Mouse (Mus musculus) G1E (cell line): ENCODE results near the gene Uchl3.

Experiments
- CTCF ChIP-seq: IDR thresholded peaks from 2 replicates; pipeline ENCODE4 v1.5.1; 2012; ENCODE audit warnings: low read depth, low read length, inconsistent platforms, mixed read lengths
- GATA1 ChIP-seq: IDR thresholded peaks from 2 replicates; pipeline ENCODE4 v1.6.1; 2012; ENCODE audit warnings: borderline replicate concordance, low read length, inconsistent platforms, mixed read lengths

DNA sequence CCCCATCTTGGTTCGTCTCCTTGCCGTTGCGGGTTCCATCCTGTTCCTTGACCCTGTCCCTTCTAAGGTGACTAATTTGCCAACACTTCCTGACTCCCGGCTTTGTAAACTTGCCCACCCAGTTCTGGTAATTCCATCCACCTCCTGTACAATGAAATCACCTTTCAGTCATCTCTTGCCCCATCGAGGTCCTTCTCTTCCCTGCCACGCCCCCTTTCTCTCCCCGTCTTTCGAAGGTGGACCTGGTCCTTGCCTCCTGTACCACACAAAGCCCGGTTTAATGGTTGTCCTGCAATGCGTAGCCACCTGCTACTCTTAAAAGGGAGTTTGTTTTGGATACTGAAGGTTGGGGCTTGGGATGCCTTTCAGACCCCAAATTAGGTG lies 751 bp downstream of the Uchl3 start:
- TF ChIP-seq CTCF (no peak), GATA1 (no peak)
